Mouse (Mus musculus) stomach, embryonic 14.5 days (tissue): ENCODE measurements around the gene Mapkapk5. TPM values are rescaled to one million over a fixed set of nuclear protein-coding genes. Genes with fewer than 3 reads are reported as not detected.
"Not testable (repeated sequence)": the region's sequence is repeated elsewhere in the genome, so short reads cannot be mapped to it uniquely, and the experiment has no call there.

ENCODE experiments used
- ATAC-seq: fragments of 200-750 bp; cut with Nextera tagmentation; 2 replicates; pipeline ENCODE4 v1.8.0; 2017; ENCODE audit warnings: low read depth, moderate TSS enrichment; ENCODE audit not compliant: insufficient number of reproducible peaks, insufficient read depth, low FRiP score
- H3K27ac ChIP-seq: fragments of 300-500 bp; sonication (generic); 2 replicates; pipeline ENCODE4 v1.5.1; 2014; ENCODE audit warnings: mild to moderate bottlenecking, low read length, moderate library complexity, mixed read lengths
- H3K27me3 ChIP-seq: fragments of 300-500 bp; sonication (generic); 2 replicates; pipeline ENCODE4 v1.6.1; 2014; ENCODE audit warnings: low read length, control low read depth, mixed read lengths; ENCODE audit not compliant: control insufficient read depth, insufficient read depth
- H3K36me3 ChIP-seq: fragments of 300-500 bp; sonication (generic); 2 replicates; pipeline ENCODE4 v1.6.1; 2014; ENCODE audit warnings: mild to moderate bottlenecking, control low read depth, low read length, moderate library complexity, mixed read lengths; ENCODE audit not compliant: control insufficient read depth, insufficient read depth
- H3K4me1 ChIP-seq: fragments of 300-500 bp; sonication (generic); 2 replicates; pipeline ENCODE4 v1.6.1; 2014; ENCODE audit warnings: low read length, control low read depth, mixed read lengths; ENCODE audit not compliant: control insufficient read depth, insufficient read depth
- H3K4me2 ChIP-seq: fragments of 300-500 bp; sonication (generic); replicated peaks from 2 replicates; pipeline ENCODE4 v1.6.1; 2014; ENCODE audit warnings: low read depth, low read length, control low read depth
- H3K4me3 ChIP-seq: fragments of 300-500 bp; sonication (generic); 2 replicates; pipeline ENCODE4 v1.5.1; 2014; ENCODE audit warnings: low read depth, low read length, control low read depth
- H3K9ac ChIP-seq: fragments of 300-500 bp; sonication (generic); replicated peaks from 2 replicates; pipeline ENCODE4 v1.6.1; 2014; ENCODE audit warnings: low read depth, mild to moderate bottlenecking, control low read depth, low read length, moderate library complexity, mixed read lengths
- H3K9me3 ChIP-seq: fragments of 300-500 bp; sonication (generic); 2 replicates; pipeline ENCODE4 v1.6.1; 2016; ENCODE audit warnings: low read depth, low read length, control low read depth; ENCODE audit not compliant: control insufficient read depth
- WGBS: fragments of 180-500 bp; shearing (Covaris S2); extraction: QIAGEN DNeasy Blood & Tissue Kit; methylation state at CpG from one replicate; pipeline ENCODE4 v1.1.7; 2014; 5-methylcytosine and 5-hydroxymethylcytosine counted together
- polyA plus RNA-seq: library from polyadenylated mRNA; unstranded; fragments of >200 nt; fragmentation: Nextera tagmentation; extraction: Ambion mirVana; gene quantifications from 2 replicates; pipeline ENCODE4 v1.2.1, GENCODE M21; 2014

Gene Mapkapk5
- polyA plus RNA-seq, 1 experiment from 2014 or later: 52.9 TPM

GRCm38 (mm10) chr5:121526961-121527360 lies 18.7 kb downstream of the Mapkapk5 start:
- Histone ChIP-seq H3K9ac (no peak overlapping the region), H3K27ac (no peak overlapping the region), H3K4me1 (no peaks in the 10 kb centered on the region), H3K4me3 (no peak overlapping the region), H3K4me2 (no peak overlapping the region), H3K9me3 (no peaks in the 10 kb centered on the region), H3K27me3 (no peaks in the 10 kb centered on the region), H3K36me3 (peaks cover 68% of the 10 kb centered on the region)
- 80% methylated on average over 8 of the region's 8 CpGs for whole genome bisulfite sequencing
- no peak for ATAC-seq

GRCm38 (mm10) chr5:121526526-121526925 lies 19.2 kb downstream of the Mapkapk5 start:
- Histone ChIP-seq H3K9ac (no peak overlapping the region), H3K4me3 (no peak overlapping the region), H3K9me3 (no peaks in the 10 kb centered on the region), H3K27me3 (no peaks in the 10 kb centered on the region), H3K27ac (no peak overlapping the region), H3K4me2 (no peak overlapping the region), H3K4me1 (no peaks in the 10 kb centered on the region), H3K36me3 (peaks cover 63% of the 10 kb centered on the region)
- no peak for ATAC-seq
- WGBS: 83% methylated on average over 7 of the region's 7 CpGs

GRCm38 (mm10) chr5:121525774-121526450 lies 19.8 kb downstream of the Mapkapk5 start:
- Histone ChIP-seq H3K9ac (no peak overlapping the region), H3K27ac (no peak overlapping the region), H3K4me1 (no peaks in the 10 kb centered on the region), H3K4me2 (no peak overlapping the region), H3K36me3 (peaks cover 62% of the 10 kb centered on the region), H3K4me3 (no peak overlapping the region), H3K9me3 (no peaks in the 10 kb centered on the region), H3K27me3 (no peaks in the 10 kb centered on the region)
- ATAC-seq: no peak
- WGBS: 77% methylated on average over 14 of the region's 14 CpGs

GRCm38 (mm10) chr5:121519758-121520157 lies 25.9 kb downstream of the Mapkapk5 start:
- not testable (repeated sequence) for H3K9me3 ChIP-seq, H3K27me3 ChIP-seq, H3K9ac ChIP-seq, H3K27ac ChIP-seq, H3K4me1 ChIP-seq, ATAC-seq, H3K4me3 ChIP-seq, H3K4me2 ChIP-seq
- 90% methylated on average over 10 of the region's 17 CpGs for WGBS
- peaks cover 24% of the 10 kb centered on the region for H3K36me3 ChIP-seq

GRCm38 (mm10) chr5:121518983-121519382 lies 26.7 kb downstream of the Mapkapk5 start:
- Histone ChIP-seq H3K4me2 (no peak overlapping the region), H3K4me1 (no peaks in the 10 kb centered on the region), H3K9ac (no peak overlapping the region), H3K4me3 (no peak overlapping the region), H3K36me3 (peaks cover 18% of the 10 kb centered on the region), H3K27me3 (no peaks in the 10 kb centered on the region), H3K9me3 (no peaks in the 10 kb centered on the region), H3K27ac (no peak overlapping the region)
- WGBS: 94% methylated on average over 9 of the region's 9 CpGs
- no peak for ATAC-seq

- 74% methylated on average over 7 of the region's 7 CpGs for WGBS
- H3K27ac ChIP-seq: no peak overlapping the region
- no peaks in the 10 kb centered on the region for H3K27me3 ChIP-seq
- no peak overlapping the region for H3K4me2 ChIP-seq
- H3K9ac ChIP-seq: no peak overlapping the region
- H3K4me3 ChIP-seq: no peak overlapping the region
- H3K9me3 ChIP-seq: no peaks in the 10 kb centered on the region
- no peak for ATAC-seq
- H3K36me3 ChIP-seq: no peaks in the 10 kb centered on the region
- no peaks in the 10 kb centered on the region for H3K4me1 ChIP-seq
These were observed 35.7 kb downstream of the Mapkapk5 start for GRCm38 (mm10) chr5:121510009-121510408.

GRCm38 (mm10) chr5:121506846-121507245 lies 38.9 kb downstream of the Mapkapk5 start:
- no peak overlapping the region for H3K4me2 ChIP-seq
- no peaks in the 10 kb centered on the region for H3K9me3 ChIP-seq
- no peak for ATAC-seq
- H3K27ac ChIP-seq: no peak overlapping the region
- H3K9ac ChIP-seq: no peak overlapping the region
- H3K4me1 ChIP-seq: no peaks in the 10 kb centered on the region
- 71% methylated on average over 1 of the region's 1 CpGs for WGBS
- H3K27me3 ChIP-seq: no peaks in the 10 kb centered on the region
- no peak overlapping the region for H3K4me3 ChIP-seq
- no peaks in the 10 kb centered on the region for H3K36me3 ChIP-seq

GRCm38 (mm10) chr5:121503231-121503630 lies 42.5 kb downstream of the Mapkapk5 start, which contains the start of gene Adam1b:
Adam1b (minus strand) TSS chr5:121503435.
- no peaks in the 10 kb centered on the region for H3K4me1 ChIP-seq
- no peak for ATAC-seq
- no peaks in the 10 kb centered on the region for H3K36me3 ChIP-seq
- no peak within 1 kb of the TSS for H3K27ac ChIP-seq
- no peak within 1 kb of the TSS for H3K4me2 ChIP-seq
- H3K9ac ChIP-seq: no peak within 1 kb of the TSS
- no peaks in the 10 kb centered on the region for H3K9me3 ChIP-seq
- no peaks in the 10 kb centered on the region for H3K27me3 ChIP-seq
- no peak within 1 kb of the TSS for H3K4me3 ChIP-seq
- WGBS: 65% methylated on average over 3 of the region's 3 CpGs

- H3K4me2 ChIP-seq, H3K27ac ChIP-seq, H3K36me3 ChIP-seq, H3K9ac ChIP-seq, H3K4me3 ChIP-seq, H3K27me3 ChIP-seq, ATAC-seq, H3K9me3 ChIP-seq, H3K4me1 ChIP-seq: not testable (repeated sequence)
- WGBS: 72% methylated on average over 11 of the region's 17 CpGs
These were observed 44.2 kb downstream of the Mapkapk5 start for GRCm38 (mm10) chr5:121501424-121501996.
